Mouse (Mus musculus) neural tube, embryonic 14.5 days (tissue): ENCODE measurements around the gene Prdx5. TPM values are rescaled to one million over a fixed set of nuclear protein-coding genes. Genes with fewer than 3 reads are reported as not detected.
A peak's percentile ranks its signal among the peaks of the same experiment; 100 is the strongest.

Source experiments
- ATAC-seq: fragments of 200-750 bp; cut with Nextera tagmentation; 2 replicates; pipeline ENCODE4 v1.8.0; 2017; ENCODE audit warnings: low read depth, mild to moderate bottlenecking, moderate TSS enrichment, moderate library complexity
- H3K27ac ChIP-seq: fragments of 300-500 bp; sonication (generic); 2 replicates; pipeline ENCODE4 v1.5.1; 2014; ENCODE audit warnings: low read depth, mild to moderate bottlenecking, control low read depth, low read length, moderate library complexity, mixed read lengths
- H3K27me3 ChIP-seq: fragments of 300-500 bp; sonication (generic); 2 replicates; pipeline ENCODE4 v1.6.1; 2014; ENCODE audit warnings: low read length; ENCODE audit not compliant: control insufficient read depth, insufficient read depth
- H3K36me3 ChIP-seq: fragments of 300-500 bp; sonication (generic); 2 replicates; pipeline ENCODE4 v1.6.1; 2014; ENCODE audit warnings: low read length, mixed read lengths; ENCODE audit not compliant: control insufficient read depth, insufficient read depth
- H3K4me1 ChIP-seq: fragments of 300-500 bp; sonication (generic); 2 replicates; pipeline ENCODE4 v1.6.1; 2014; ENCODE audit warnings: low read length; ENCODE audit not compliant: control insufficient read depth, insufficient read depth
- H3K4me2 ChIP-seq: fragments of 300-500 bp; sonication (generic); 2 replicates; pipeline ENCODE4 v1.6.1; 2014; ENCODE audit warnings: mild to moderate bottlenecking, low read depth, low read length, control low read depth
- H3K4me3 ChIP-seq: fragments of 300-500 bp; sonication (generic); 2 replicates; pipeline ENCODE4 v1.5.1; 2014; ENCODE audit warnings: low read depth, low read length, control low read depth, mixed read lengths
- H3K9ac ChIP-seq: fragments of 300-500 bp; sonication (generic); replicated peaks from 2 replicates; pipeline ENCODE4 v1.6.1; 2014; ENCODE audit warnings: low read depth, mild to moderate bottlenecking, control low read depth, low read length, mixed read lengths
- H3K9me3 ChIP-seq: fragments of 300-500 bp; sonication (generic); 2 replicates; pipeline ENCODE4 v1.6.1; 2016; ENCODE audit warnings: low read length; ENCODE audit not compliant: control insufficient read depth
- WGBS: fragments of 180-500 bp; shearing (Covaris S2); extraction: QIAGEN DNeasy Blood & Tissue Kit; methylation state at CpG from one replicate; pipeline ENCODE4 v1.1.7; 2014; 5-methylcytosine and 5-hydroxymethylcytosine counted together
- polyA plus RNA-seq: library from polyadenylated mRNA; unstranded; fragments of >200 nt; fragmentation: Nextera tagmentation; extraction: Ambion mirVana; gene quantifications from 2 replicates; pipeline ENCODE4 v1.2.1, GENCODE M21; 2014

Prdx5 gene
- polyA plus RNA-seq, 1 experiment from 2014 or later, result 272 TPM

DNA sequence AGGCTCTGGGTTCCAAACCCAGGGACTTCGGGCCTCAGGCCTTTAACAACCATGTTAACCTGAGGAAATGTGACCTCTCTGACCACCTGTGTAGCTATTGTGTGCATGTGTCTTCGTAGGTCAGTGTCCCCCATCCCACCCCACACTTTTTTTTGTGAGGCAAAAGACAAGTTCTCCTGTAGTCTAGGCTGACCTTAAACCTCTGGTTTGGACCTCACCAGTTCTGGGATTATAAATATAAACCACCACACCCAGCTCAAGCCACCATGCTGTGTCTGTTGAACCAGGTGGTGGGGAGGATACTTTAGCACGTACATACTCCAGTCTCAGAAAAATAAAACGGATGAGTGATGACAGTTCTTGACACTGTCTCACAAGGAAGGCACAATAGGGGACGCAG is 40.0 kb upstream of the Prdx5 start:
- WGBS, result 42% methylated on average over 5 of the region's 5 CpGs
- Histone ChIP-seq H3K9me3 (no peaks in the 10 kb centered on the region), H3K27me3 (no peaks in the 10 kb centered on the region), H3K36me3 (no peaks in the 10 kb centered on the region), H3K27ac (peak overlapping the region; percentile 88; the same call in 1 of the 2 replicates), H3K9ac (peak overlapping the region; percentile 72), H3K4me3 (peak overlapping the region; percentile 43), H3K4me1 (peaks cover 10% of the 10 kb centered on the region; the same call in 1 of the 2 replicates), H3K4me2 (peak overlapping the region; percentile 97)
- ATAC-seq, result no peak

GRCm38 (mm10) chr19:6949532-6949931 is 39.6 kb upstream of the Prdx5 start:
- WGBS, result 95% methylated on average over 5 of the region's 5 CpGs
- Histone ChIP-seq H3K4me3 (no peak overlapping the region), H3K36me3 (no peaks in the 10 kb centered on the region), H3K4me2 (no peak overlapping the region), H3K4me1 (peaks cover 10% of the 10 kb centered on the region; the same call in 1 of the 2 replicates), H3K27me3 (no peaks in the 10 kb centered on the region), H3K9me3 (no peaks in the 10 kb centered on the region), H3K9ac (no peak overlapping the region), H3K27ac (no peak overlapping the region)
- ATAC-seq, result no peak

DNA sequence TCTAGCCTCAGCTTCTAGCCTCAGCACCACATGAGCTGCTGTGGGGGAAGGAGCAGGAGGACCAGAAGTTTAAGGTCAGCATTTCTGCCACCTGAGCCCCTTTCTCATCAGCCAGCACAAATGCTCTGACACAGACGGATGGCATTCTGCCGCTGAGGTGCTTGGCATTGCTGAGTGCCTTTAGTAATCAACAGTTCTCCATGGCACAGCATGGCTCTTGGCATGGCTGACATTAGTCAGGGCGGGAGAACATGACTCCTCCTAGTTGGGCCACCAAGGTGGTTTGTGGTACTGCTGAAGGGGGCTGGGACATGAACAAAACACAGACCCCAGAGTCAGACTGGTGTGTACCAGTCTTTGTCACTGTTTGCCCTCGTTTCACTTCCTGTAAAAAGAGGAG is 38.3 kb upstream of the Prdx5 start:
- H3K36me3 ChIP-seq, result no peaks in the 10 kb centered on the region
- WGBS, result 68% methylated on average over 4 of the region's 4 CpGs
- H3K9me3 ChIP-seq, result no peaks in the 10 kb centered on the region
- no peak overlapping the region for H3K9ac ChIP-seq
- ATAC-seq, result no peak
- H3K4me2 ChIP-seq, result no peak overlapping the region
- no peak overlapping the region for H3K4me3 ChIP-seq
- no peak overlapping the region for H3K27ac ChIP-seq
- H3K27me3 ChIP-seq, result no peaks in the 10 kb centered on the region
- peaks cover 10% of the 10 kb centered on the region; the same call in 1 of the 2 replicates for H3K4me1 ChIP-seq

DNA sequence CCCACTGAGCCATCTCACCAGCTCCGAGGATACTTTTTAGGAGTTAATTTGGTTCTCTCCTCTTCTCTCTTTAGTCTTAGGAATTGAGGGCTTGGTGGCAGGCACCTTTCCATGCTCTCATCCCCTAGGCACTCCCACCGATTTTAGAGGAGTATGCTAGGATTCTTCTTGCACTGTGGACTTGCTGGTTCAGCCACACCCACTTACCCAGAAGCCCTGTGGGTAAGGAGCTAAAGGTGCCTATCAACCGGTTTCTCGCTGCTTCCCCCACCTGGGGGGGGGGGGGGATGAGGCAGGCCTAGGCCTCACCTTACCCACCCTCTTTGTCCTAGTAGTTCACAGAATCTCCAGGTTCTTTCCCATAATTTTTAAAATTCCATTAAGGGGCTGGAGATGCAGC is 37.8 kb upstream of the Prdx5 start:
- Histone ChIP-seq H3K36me3 (no peaks in the 10 kb centered on the region), H3K9me3 (no peaks in the 10 kb centered on the region), H3K4me3 (no peak overlapping the region), H3K9ac (no peak overlapping the region), H3K4me2 (no peak overlapping the region), H3K27ac (no peak overlapping the region), H3K4me1 (peaks cover 11% of the 10 kb centered on the region; the same call in 1 of the 2 replicates), H3K27me3 (no peaks in the 10 kb centered on the region)
- no peak for ATAC-seq
- WGBS, result 55% methylated on average over 4 of the region's 4 CpGs

DNA sequence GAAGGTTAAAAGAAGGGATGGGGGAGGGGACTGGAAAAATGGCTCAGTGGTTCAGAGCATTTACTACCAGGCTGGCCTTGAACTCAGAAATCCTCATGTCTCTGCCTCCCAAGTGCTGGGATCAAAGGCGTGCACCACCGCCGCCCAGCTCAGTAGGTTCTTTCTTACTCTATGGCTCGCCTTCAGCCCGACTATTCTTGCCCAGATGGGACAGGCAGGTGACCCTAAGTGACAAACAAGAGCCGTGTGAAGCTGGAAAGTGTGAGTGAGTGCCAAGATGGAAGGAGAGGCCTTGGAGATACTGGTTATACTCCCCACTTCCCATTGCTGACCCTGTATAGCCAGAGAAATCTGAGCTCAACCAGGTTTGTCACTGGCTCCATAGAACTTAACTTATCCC is 33.8 kb upstream of the Prdx5 start:
- H3K27me3 ChIP-seq, result no peaks in the 10 kb centered on the region
- H3K4me1 ChIP-seq, result peaks cover 19% of the 10 kb centered on the region
- no peak overlapping the region for H3K4me3 ChIP-seq
- H3K4me2 ChIP-seq, result no peak overlapping the region
- H3K9ac ChIP-seq, result no peak overlapping the region
- WGBS, result 93% methylated on average over 6 of the region's 6 CpGs
- H3K27ac ChIP-seq, result no peak overlapping the region
- H3K9me3 ChIP-seq, result no peaks in the 10 kb centered on the region
- ATAC-seq, result no peak
- no peaks in the 10 kb centered on the region for H3K36me3 ChIP-seq

DNA sequence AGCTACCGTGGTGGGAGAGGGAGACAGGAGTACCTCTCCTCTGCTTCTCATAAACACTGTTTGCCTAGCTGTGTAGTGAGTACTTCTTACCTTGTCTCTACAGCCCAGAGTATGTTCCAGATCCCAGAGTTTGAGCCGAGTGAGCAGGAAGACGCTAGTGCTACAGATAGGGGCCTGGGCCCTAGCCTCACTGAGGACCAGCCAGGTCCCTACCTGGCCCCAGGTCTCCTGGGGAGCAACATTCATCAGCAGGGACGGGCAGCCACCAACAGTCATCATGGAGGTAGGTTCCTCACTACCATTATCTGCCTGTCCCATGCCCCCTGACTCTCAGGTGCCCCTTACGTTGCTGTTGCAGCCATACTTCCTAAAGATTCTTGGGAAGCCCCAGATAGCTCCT is 32.9 kb upstream of the Prdx5 start:
- peak overlapping the region; percentile 94 for H3K27ac ChIP-seq
- no peaks in the 10 kb centered on the region for H3K27me3 ChIP-seq
- no peaks in the 10 kb centered on the region for H3K36me3 ChIP-seq
- H3K9ac ChIP-seq, result peak overlapping the region; percentile 82
- no peaks in the 10 kb centered on the region for H3K9me3 ChIP-seq
- 0 out of 2 replicates have a peak, but pooled peaks have one; percentile 1 for ATAC-seq
- H3K4me2 ChIP-seq, result peak overlapping the region; percentile 100
- WGBS, result 23% methylated on average over 5 of the region's 5 CpGs
- H3K4me3 ChIP-seq, result peak overlapping the region; percentile 85
- H3K4me1 ChIP-seq, result peaks cover 22% of the 10 kb centered on the region

- Histone ChIP-seq H3K9me3 (no peaks in the 10 kb centered on the region), H3K4me2 (peak within 1 kb of the TSS; percentile 100), H3K4me1 (peaks cover 22% of the 10 kb centered on the region), H3K36me3 (no peaks in the 10 kb centered on the region), H3K4me3 (peak within 1 kb of the TSS; percentile 85), H3K27me3 (no peaks in the 10 kb centered on the region), H3K9ac (peak within 1 kb of the TSS; percentile 82), H3K27ac (peak within 1 kb of the TSS; percentile 94)
- under 1% methylated on average over 27 of the region's 27 CpGs for WGBS
- peak; percentile 83 for ATAC-seq
These were observed 32.4 kb upstream of the Prdx5 start, which contains the start of gene Gpr137 for GRCm38 (mm10) chr19:6942249-6942691. TSS of gene Gpr137 (minus strand) at chr19:6942480.

DNA sequence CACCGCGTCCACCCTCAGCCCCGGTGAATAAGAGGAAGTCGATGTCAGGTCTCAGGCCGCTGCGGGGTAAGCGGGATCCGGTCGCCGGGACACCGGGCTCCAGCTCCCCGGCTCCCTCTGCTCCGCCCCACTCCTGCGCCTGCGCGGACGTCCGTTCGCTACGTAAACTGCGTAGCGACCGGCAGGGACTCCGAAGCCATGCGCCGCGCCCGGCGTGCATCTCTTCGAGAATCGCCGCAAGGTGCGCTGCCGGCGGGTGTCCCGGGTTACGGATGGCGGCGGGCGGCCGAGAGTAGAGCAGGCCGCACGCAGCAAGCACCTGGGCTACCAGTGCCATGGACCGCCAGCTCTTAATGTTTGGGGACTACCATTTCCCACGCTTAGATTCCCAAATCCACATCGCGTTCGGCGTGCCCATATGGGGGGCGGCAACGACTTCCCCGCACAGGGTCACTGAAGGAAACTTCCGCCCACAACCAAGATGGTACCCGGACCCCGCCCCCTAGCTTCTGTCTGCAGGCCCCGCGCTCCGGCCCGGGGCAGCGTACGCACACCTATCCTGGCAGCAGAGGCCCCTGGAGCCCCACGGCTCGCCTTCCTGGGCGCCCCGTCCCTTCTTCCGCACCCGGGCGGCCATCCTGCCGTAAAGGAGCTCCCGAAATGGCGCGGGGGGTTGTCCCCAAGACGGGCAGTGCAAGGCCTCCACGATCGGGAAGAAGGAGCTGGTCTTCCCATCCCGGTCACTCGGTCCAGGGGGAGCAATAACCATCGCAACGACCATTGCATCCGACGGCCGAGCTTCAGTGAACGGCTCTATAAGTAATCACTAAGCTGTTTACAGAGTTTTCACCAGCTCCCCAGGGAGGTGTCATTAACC is 31.7 kb upstream of the Prdx5 start, which contains the start of gene Bad:
Gene Bad (plus strand): TSS at position 490 of the 877 bp plus-strand sequence.
- Histone ChIP-seq H3K4me3 (peak within 1 kb of the TSS; percentile 85), H3K9me3 (no peaks in the 10 kb centered on the region), H3K27ac (peak within 1 kb of the TSS; percentile 94), H3K4me1 (peaks cover 22% of the 10 kb centered on the region), H3K4me2 (peak within 1 kb of the TSS; percentile 100), H3K9ac (peak within 1 kb of the TSS; percentile 82), H3K27me3 (no peaks in the 10 kb centered on the region), H3K36me3 (no peaks in the 10 kb centered on the region)
- peak; percentile 82 for ATAC-seq
- under 1% methylated on average over 82 of the region's 83 CpGs for whole genome bisulfite sequencing
